Mouse (Mus musculus) left cerebral cortex, postnatal 4 days (tissue): Measurements from ENCODE around the gene Rbm4b. TPM values are rescaled to one million over a fixed set of nuclear protein-coding genes. Genes with fewer than 3 reads are reported as not detected.
"Not testable (repeated sequence)": the region's sequence is repeated elsewhere in the genome, so short reads cannot be mapped to it uniquely, and the experiment has no call there.

ENCODE experiments used
- DNase-seq: peaks from one replicate; pipeline ENCODE4 v3.0.0-alpha.2; 2022
- intact Hi-C: fragments of 180-260 bp; cut with DNase I; formaldehyde crosslinking; loops from one replicate; pipeline ENCODE4 v1.15.1; 2025
- total RNA-seq, 2 experiments: library from RNA; stranded (reverse); gene quantifications; 2 replicates each; pipeline ENCODE4 v1.2.3; 2021

Rbm4b gene
- total RNA-seq, 2 experiments from 2014 or later: 32.5 to 35.2 TPM

- intact Hi-C loops: loop anchor here (5.0 kb wide), 2 partner anchors 116 to 246 kb away; partner anchors contain the start of genes 2010003K11Rik and Rce1
- peak; percentile 43 for DNase-seq
These were observed 12.8 kb upstream of the Rbm4b start for GRCm38 (mm10) chr19:4743524-4743923.

DNA sequence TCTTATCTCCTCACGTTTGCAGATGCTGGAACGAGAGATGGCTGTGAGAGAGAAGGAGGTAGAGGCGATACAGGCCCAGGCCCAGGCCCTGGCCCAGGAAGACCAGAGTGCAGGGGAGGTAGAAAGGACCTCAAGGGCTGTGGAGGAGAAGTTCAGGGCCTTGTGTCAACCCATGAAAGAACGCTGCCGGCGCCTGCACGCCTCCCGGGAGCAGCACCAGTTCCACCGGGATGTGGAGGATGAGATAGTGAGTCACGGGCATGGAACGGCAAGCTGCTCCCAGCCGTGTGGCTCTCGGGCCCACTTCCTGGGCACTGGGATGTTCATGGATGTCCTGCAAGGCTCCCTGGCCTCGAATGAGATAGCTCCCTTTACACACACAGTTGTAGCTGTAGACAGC lies 12.3 kb upstream of the Rbm4b start:
- DNase-seq: no peak
- intact Hi-C loops: loop anchor here (5.0 kb wide), 2 partner anchors 117 to 247 kb away; partner anchors contain the start of genes 2010003K11Rik and Rce1

- intact Hi-C loops: no loop called here
- peak; percentile 60 for DNase-seq
These were observed 11.2 kb upstream of the Rbm4b start for GRCm38 (mm10) chr19:4745057-4745456.

DNA sequence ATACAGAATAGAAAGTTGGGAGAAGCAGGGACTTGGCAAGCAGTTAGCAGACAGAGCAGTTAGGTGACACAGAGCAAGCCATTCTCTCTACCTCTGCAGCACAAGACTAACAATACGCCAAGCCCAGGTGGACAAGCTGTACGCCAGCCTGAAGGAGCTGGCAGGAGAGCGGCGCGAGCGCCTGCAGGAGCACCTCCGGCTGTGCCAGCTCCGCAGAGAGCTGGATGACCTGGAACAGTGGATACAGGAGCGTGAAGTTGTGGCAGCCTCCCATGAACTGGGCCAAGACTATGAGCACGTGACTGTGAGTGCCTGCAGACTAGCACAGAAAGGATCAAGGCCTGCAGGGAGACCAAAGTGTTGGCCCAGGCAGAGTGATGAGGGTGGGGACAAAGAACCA lies 10.6 kb upstream of the Rbm4b start:
- intact Hi-C loops: no loop called here
- DNase-seq: no peak

- intact Hi-C loops: no loop called here
- peak; percentile 68 for DNase-seq
These were observed 9.7 kb upstream of the Rbm4b start for GRCm38 (mm10) chr19:4746611-4747010.

- intact Hi-C loops: no loop called here
- DNase-seq: no peak
These were observed 8.5 kb upstream of the Rbm4b start for GRCm38 (mm10) chr19:4747631-4748312.

DNA sequence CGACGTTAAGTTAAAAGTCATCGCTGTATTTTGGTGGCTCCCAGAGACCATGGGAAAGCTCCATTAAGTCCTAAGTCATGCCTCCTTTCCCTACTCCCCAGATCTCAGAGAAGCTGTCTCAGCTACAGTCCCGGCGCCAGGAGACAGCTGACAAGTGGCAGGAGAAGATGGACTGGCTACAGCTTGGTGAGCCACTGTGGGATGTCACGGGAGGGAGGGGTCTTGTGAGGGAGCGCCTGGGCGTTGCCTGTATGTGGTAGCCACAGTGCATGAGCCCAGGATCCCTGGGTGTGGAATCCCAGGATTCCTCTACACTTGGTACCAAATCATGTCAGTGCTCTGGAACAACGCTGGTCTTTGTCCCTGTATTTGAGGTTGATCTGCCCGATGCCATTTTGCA lies 7.8 kb upstream of the Rbm4b start:
- intact Hi-C loops: no loop called here
- no peak for DNase-seq

GRCm38 (mm10) chr19:4749975-4750374 lies 6.3 kb upstream of the Rbm4b start:
- no peak for DNase-seq
- intact Hi-C loops: no loop called here

DNA sequence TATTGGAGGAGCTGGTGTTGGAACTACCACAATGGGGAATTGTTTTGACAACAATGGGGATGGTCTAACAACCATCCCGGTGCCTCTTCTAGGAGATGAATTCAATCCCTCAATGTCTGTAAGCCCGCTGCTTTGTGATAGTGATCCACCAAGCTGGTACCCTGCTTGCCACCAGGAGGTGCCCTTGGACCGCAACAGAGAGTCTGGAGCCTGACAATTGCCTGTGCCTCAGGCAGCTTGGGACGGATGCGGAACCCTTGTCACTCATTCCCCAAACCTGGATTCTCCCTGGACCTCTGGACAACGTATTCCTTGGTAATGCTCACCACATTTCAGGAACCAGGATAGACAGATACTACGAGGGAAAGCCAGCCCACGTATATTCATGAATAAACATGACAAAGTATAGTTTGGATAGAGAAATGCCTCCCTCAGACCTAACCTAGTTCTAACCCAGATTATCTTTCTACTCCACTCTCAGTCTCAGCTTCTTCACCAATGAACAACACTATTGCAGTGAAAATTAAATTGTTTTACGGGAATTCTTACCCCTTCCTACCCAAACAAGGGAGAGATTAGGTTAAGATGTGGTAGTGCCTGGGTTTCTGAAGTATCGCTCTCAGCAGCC lies 618 bp upstream of the Rbm4b start:
- intact Hi-C loops: loop anchor here (5.0 kb wide), 1 partner anchor 152 kb away; the partner anchor contains the start of gene Bbs1
- peak; percentile 93 for DNase-seq

- intact Hi-C loops: loop anchor here (5.0 kb wide), 1 partner anchor 150 kb away; the partner anchor contains the start of gene Bbs1
- no peak for DNase-seq
These were observed 624 bp downstream of the Rbm4b start for GRCm38 (mm10) chr19:4756921-4757320.

DNA sequence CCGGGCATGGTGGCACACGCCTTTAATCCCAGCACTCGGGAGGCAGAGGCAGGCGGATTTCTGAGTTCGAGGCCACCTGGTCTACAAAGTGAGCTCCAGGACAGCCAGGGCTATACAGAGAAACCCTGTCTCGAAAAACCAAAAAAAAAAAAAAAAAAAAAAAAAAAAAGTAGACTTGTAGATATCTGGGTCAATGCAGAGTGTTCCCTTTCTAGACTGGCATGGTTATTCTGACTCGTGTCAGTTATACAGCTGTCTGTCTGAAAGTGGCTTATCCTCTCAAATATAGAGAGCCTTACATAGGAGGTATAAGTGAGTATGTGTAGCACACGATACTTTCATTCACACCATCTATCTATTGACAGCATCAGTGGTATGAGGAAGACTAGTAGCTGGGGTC lies 4.2 kb downstream of the Rbm4b start:
- intact Hi-C loops, DNase-seq: not testable (repeated sequence)

- DNase-seq: no peak
- intact Hi-C loops: no loop called here
These were observed 6.6 kb downstream of the Rbm4b start for GRCm38 (mm10) chr19:4762876-4763275.

DNA sequence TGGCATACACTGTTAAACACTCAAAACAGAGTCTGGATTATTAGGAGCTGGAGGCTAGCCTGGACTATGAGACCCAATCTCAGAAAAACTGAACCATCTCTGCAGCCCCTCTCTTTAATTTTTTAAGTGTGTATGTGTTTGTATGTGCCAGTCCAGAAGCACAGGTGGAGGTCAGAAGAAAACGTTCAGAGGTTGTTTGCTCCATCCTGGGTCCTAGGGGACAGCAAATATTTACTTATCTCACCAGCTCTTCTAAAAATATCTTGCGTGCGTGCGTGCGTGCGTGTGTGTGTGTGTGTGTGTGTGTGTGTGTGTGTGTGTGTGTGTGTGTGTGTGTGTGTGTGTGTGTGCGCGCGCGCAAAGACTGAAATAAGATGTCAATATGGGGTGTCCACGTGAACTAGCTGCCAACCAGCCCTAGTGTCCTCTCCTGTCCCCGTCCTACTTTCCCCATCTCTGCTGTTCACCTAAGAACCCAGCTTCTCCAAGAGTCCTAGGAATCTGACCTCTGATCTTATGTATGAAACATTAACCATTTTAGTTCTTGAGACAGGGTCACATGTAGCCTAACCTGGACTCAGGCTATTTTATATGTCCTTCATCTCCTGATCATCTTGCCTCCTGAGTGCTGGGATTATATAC lies 11.3 kb downstream of the Rbm4b start:
- intact Hi-C loops: no loop called here
- DNase-seq: no peak

DNA sequence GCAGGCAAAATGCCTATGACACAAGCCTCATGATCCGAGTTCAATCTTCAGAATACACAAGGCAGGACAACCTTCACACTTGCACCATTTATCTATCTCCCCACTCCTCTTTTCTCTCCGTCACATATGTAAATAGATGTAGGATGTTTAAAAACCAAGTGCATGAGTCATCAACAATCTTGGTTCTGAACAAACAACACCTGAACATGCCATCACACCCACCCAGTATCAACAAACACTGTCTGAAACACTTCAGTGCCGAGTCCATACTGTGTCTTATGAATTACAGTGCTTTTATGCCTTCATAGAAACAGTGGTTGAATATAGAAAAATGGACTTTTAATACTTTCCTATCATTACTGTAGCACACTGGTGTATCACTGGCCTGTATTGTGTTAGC lies 16.5 kb downstream of the Rbm4b start:
- no peak for DNase-seq
- intact Hi-C loops: no loop called here

DNA sequence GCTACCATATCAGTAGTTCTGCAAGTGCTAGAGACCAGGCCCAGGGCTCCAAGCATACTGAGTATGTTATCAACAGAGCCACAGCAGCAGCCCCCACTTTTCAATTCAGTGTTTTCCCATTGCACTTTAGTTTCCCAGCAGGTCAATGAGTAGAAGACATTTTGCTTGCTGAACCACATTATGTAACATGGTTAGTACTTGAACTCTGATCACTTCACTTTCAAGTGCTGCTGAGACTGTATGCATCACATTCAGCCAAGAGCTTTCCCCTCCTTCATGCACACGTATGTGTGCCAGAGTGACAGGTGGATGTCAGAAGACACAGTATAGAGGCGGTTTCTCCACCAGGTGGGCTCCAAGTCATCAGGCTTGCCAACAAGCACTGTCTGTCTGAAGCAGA lies 26.6 kb downstream of the Rbm4b start:
- no peak for DNase-seq
- intact Hi-C loops: no loop called here

DNA sequence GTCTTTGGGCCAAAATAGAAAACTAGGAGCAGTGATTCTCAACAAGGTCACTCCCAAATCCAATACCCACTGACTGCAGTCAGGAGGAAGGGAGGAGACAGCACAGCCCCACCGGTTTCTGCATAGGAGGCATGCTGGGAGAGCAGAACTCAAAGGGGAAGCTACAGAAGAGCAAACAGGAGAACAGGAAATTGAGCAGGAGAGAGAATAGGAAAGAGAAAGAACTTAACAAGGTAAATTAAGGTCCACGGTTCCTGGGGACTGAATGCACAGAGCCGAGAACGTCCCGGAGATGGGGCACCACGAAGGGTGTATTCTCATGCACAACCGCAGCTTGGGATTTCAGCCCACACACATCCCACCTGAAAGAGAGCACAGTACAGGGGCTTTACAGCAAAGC lies 28.9 kb downstream of the Rbm4b start:
- no peak for DNase-seq
- intact Hi-C loops: no loop called here

GRCm38 (mm10) chr19:4786313-4786712 lies 30.0 kb downstream of the Rbm4b start:
- DNase-seq: no peak
- intact Hi-C loops: no loop called here

DNA sequence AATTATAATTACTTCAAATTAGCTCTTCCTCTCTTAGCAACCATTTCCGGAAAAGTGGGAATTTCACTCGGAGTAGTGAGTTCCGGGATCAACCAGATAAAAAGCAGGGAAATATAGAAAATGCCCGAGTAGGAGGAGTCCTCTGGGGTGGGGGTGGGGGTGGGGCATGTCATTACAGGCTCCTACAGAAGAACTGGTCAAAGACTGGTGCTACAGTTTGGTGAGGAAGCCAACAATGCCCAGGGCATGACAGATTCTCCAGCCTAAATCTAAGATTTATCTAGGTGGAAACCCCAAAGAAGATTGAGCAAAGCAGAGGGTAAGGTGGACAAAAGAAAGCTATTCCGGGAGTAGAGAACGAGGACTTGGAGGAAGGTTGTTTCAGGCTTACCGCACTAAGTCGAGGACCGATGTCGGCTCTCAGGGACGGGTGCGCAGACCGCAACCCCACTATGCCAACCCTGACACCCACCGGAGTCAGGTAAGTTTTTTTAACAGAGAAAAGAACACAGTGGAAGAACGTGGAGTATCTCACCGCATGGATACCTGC lies 37.1 kb downstream of the Rbm4b start:
- no peak for DNase-seq
- intact Hi-C loops: no loop called here

DNA sequence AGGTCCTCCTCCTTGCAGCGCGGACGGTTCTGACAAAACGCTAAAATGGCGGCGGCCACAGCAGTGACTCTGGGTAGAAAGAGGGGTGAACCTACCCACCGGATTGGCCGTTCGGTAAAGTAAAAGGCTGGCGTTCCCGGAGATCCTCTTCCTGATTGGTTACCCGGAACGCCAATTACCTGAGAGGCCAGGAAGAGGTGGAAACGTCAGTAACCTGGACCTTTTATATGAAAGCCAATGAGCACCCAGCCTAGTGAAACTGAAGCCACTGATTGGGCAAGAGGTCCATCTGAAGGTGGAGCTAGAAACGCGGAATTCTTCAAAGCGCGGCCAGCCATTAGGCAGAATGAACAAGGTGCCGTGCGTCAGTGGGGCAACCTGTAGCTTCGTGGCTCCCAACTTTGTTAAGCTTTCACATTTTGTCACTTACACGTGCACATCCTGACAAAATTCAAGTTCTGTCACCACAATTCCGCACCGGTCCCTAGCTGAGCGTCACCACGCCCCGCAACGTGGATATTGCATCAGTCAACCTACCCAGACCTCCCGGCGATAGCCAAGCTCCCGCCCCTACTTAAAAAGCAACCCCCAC lies 37.6 kb downstream of the Rbm4b start, which contains the start of gene Rbm4:
Gene Rbm4, minus strand, starts transcription at position 71 of the 592 bp plus-strand sequence.
- intact Hi-C loops: no loop called here
- peak; percentile 97 for DNase-seq

DNA sequence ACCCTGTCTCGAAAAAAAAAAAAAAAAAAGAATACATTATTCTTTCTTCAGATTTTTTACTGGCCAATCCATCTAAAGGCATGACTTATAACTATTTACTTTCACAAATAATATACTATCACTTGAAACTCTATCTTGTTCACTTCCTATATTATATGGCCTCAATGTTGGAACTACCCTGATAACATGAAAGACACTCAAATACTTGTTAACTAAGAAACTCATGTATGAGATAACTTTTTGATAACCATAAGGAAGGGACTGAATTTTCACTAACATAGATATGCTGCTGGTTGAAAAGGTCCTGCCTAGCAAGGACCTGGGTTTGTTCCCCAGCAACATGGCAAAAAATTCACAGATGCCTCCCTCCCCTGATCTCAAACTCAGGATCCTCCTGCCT lies 39.6 kb downstream of the Rbm4b start:
- intact Hi-C loops: no loop called here
- no peak for DNase-seq

DNA sequence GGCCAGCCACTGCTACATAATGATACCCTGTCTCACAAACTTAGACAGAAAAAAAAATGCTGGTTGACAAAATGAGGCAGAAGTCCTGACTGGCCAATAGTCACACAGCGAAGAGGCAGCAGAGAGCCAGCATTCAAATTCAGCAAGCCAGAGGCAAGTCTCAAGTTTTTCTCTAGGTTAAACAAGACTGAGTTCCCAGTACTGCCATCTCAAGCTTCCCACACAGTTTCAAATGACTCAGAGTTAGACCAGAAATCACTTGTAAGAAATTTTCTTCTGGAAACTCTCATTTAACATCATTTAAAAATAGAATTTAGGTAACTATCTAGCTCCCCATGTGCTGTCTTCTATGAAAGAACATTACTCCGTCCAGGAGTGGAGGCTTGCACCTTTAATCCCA lies 41.5 kb downstream of the Rbm4b start:
- DNase-seq: no peak
- intact Hi-C loops: no loop called here
